Mouse (Mus musculus) stomach, embryonic 15.5 days (tissue): ENCODE data around the gene Spata5. TPM values are rescaled to one million over a fixed set of nuclear protein-coding genes. Genes with fewer than 3 reads are reported as not detected.

ENCODE experiments used
- ATAC-seq: fragments of 200-750 bp; cut with Nextera tagmentation; 2 replicates; pipeline ENCODE4 v1.8.0; 2017; ENCODE audit warnings: low read depth, moderate number of reproducible peaks, moderate TSS enrichment; ENCODE audit not compliant: insufficient read depth, low FRiP score
- H3K27ac ChIP-seq: fragments of 300-500 bp; sonication (generic); 2 replicates; pipeline ENCODE4 v1.5.1; 2015; ENCODE audit warnings: mild to moderate bottlenecking, inconsistent platforms
- H3K27me3 ChIP-seq: fragments of 300-500 bp; sonication (generic); replicated peaks from 2 replicates; pipeline ENCODE4 v1.6.1; 2015; ENCODE audit warnings: inconsistent platforms
- H3K36me3 ChIP-seq: fragments of 300-500 bp; sonication (generic); 2 replicates; pipeline ENCODE4 v1.6.1; 2015; ENCODE audit warnings: inconsistent platforms
- H3K4me1 ChIP-seq: fragments of 300-500 bp; sonication (generic); 2 replicates; pipeline ENCODE4 v1.6.1; 2015; ENCODE audit warnings: inconsistent platforms
- H3K4me2 ChIP-seq: fragments of 300-500 bp; sonication (generic); 2 replicates; pipeline ENCODE4 v1.6.1; 2015; ENCODE audit warnings: mild to moderate bottlenecking, inconsistent platforms
- H3K4me3 ChIP-seq: fragments of 300-500 bp; sonication (generic); replicated peaks from 2 replicates; pipeline ENCODE4 v1.5.1; 2015; ENCODE audit warnings: inconsistent platforms
- H3K9ac ChIP-seq: fragments of 300-500 bp; sonication (generic); 2 replicates; pipeline ENCODE4 v1.6.1; 2015; ENCODE audit warnings: inconsistent platforms
- H3K9me3 ChIP-seq: fragments of 300-500 bp; sonication (generic); 2 replicates; pipeline ENCODE4 v1.6.1; 2016; ENCODE audit warnings: inconsistent platforms
- WGBS: fragments of 180-500 bp; shearing (Covaris S2); methylation state at CpG from one replicate; pipeline ENCODE4 v1.1.7; 2015; 5-methylcytosine and 5-hydroxymethylcytosine counted together
- polyA plus RNA-seq: library from polyadenylated mRNA; unstranded; fragments of >200 nt; fragmentation: Nextera tagmentation; extraction: Ambion mirVana; gene quantifications from 2 replicates; pipeline ENCODE4 v1.2.1, GENCODE M21; 2015

Gene Spata5
- 28.7 and 29.0 TPM in 2 replicates for polyA plus RNA-seq

DNA sequence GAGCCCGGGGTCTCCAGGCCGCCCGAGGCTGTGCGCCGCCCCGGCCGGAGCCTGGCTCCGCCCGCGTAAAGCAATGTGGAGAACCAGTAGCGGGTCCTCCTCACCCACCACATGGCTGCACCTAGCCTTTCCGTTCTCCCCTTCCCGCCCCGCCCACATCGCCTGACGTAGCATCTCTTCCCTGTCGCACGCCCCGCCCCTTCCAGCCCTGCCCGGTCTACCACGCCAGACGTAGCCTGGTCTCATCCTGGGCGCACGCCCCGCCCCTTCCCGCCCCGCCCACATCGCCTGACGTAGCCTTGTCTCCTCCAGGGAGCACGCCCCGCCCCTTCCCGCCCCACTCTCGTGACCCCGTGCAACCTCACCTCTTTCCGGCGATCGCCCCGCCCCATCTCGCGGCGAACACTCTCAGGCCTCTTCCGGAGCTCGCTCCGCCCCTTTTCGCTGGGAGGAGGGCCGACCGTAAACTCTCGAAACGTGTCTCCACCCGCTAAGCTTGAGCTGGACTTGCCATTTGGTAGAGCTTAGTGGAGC lies at the start of gene Spata5:
Gene Spata5 (plus strand): TSS at position 439 of the 534 bp plus-strand sequence.
- Histone ChIP-seq H3K27me3 (no peaks in the 10 kb centered on the region), H3K36me3 (no peaks in the 10 kb centered on the region), H3K27ac (peak within 1 kb of the TSS; percentile 95), H3K9me3 (no peaks in the 10 kb centered on the region), H3K4me3 (peak within 1 kb of the TSS; percentile 90), H3K4me2 (peak within 1 kb of the TSS; percentile 78), H3K4me1 (peaks cover 7% of the 10 kb centered on the region; the same call in 1 of the 2 replicates), H3K9ac (peak within 1 kb of the TSS; percentile 66)
- 1% methylated on average over 46 of the region's 50 CpGs for WGBS
- ATAC-seq, result peak; percentile 96

DNA sequence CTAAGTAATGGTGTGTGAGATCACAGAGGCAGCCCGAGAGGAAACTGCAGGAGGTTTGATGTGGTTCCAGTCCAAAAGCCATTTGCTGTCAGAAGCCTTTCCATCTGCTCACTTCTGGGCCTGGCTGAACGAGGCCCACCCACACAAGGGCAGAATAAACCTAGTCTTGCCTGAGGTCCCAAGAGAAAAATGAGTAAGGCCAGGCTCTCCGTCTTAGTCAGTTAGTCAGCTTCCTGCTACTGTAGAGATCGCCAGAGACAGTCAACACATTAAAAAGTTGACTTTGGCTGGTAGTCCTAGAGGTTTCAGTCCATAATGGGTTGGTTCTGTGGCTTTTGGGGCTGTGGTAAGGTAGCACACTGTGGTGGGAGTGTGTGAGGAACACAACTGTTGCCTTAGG lies 49.3 kb upstream of the Spata5 start:
- no peak overlapping the region for H3K27ac ChIP-seq
- H3K4me2 ChIP-seq, result no peak overlapping the region
- no peaks in the 10 kb centered on the region for H3K36me3 ChIP-seq
- H3K27me3 ChIP-seq, result no peaks in the 10 kb centered on the region
- ATAC-seq, result no peak
- no peaks in the 10 kb centered on the region for H3K9me3 ChIP-seq
- no peak overlapping the region for H3K4me3 ChIP-seq
- H3K4me1 ChIP-seq, result no peaks in the 10 kb centered on the region; the same call in 1 of the 2 replicates
- no peak overlapping the region for H3K9ac ChIP-seq
- 59% methylated on average over 4 of the region's 4 CpGs for WGBS

DNA sequence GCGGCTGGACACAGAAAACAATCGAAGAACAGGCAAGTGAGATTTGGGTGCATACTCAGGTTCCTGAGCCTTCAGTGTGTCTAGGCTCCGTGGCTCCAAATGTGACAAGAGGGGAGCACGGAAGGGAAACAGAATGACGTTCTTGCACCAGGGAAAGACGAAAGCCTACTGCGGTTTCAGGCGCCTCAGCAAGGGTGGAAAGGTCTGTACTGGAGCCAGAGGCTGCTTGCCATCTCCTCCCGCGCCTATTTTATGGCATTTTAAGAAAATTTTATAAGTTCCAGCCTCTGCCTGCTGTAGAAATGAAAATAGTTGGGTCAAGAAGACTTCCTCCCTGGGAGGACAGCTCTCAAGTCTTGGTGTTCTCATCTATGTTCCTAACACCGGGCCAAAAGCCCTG lies 46.0 kb upstream of the Spata5 start:
- H3K9me3 ChIP-seq, result no peaks in the 10 kb centered on the region
- WGBS, result 82% methylated on average over 11 of the region's 11 CpGs
- no peak overlapping the region for H3K4me3 ChIP-seq
- no peak overlapping the region for H3K4me2 ChIP-seq
- no peak for ATAC-seq
- no peaks in the 10 kb centered on the region for H3K4me1 ChIP-seq
- H3K27me3 ChIP-seq, result no peaks in the 10 kb centered on the region
- H3K9ac ChIP-seq, result no peak overlapping the region
- no peak overlapping the region for H3K27ac ChIP-seq
- H3K36me3 ChIP-seq, result no peaks in the 10 kb centered on the region

DNA sequence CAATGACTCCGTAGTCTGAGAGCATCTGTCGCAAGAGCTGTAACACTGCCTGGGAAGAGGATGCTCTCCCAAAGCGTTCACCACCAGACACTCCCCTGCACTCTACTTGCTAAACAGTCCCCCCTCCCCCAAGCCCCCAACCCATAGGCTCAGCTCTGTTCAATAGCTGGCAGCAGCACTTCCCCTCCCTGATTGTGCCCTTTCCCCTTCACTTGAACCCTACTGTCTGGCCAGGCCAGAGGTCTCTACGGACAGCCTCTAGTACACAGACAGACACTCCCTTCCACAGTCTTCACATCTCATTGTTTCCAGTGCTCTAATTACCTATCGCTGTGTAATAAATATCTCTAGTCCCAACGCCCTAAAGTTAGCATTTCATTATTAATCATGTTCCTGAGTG lies 41.8 kb upstream of the Spata5 start:
- Histone ChIP-seq H3K27me3 (no peaks in the 10 kb centered on the region), H3K9ac (no peak overlapping the region), H3K4me2 (no peak overlapping the region), H3K4me1 (0 out of 2 replicates have a peak, but pooled peaks cover 5% of the 10 kb centered on the region), H3K9me3 (no peaks in the 10 kb centered on the region), H3K36me3 (no peaks in the 10 kb centered on the region), H3K4me3 (no peak overlapping the region), H3K27ac (no peak overlapping the region)
- no peak for ATAC-seq
- WGBS, result 63% methylated on average over 6 of the region's 6 CpGs

DNA sequence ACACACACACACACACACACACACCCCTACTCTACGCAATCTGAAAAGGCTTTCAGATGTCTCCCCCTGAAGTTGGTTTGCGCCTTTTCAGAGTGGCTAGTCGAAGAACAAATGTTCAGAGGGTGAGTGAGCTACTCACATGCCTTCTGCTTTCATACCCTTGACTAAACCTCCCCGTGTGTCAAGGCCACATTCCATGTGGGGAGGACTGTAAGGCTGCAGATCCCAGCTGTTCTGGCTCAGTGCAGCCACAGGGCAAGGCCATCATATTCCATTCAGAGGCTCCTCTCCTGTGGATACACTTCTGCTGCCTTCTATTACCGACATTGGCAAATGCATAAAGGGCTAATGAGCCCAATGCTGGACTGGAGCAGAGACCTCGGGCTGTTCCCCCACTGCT lies 41.3 kb upstream of the Spata5 start:
- Histone ChIP-seq H3K4me1 (0 out of 2 replicates have a peak, but pooled peaks cover 5% of the 10 kb centered on the region), H3K27ac (peak overlapping the region; percentile 7; the same call in 1 of the 2 replicates), H3K4me3 (no peak overlapping the region), H3K27me3 (no peaks in the 10 kb centered on the region), H3K9ac (no peak overlapping the region), H3K36me3 (no peaks in the 10 kb centered on the region), H3K4me2 (no peak overlapping the region), H3K9me3 (no peaks in the 10 kb centered on the region)
- WGBS, result 63% methylated on average over 6 of the region's 6 CpGs
- no peak for ATAC-seq

DNA sequence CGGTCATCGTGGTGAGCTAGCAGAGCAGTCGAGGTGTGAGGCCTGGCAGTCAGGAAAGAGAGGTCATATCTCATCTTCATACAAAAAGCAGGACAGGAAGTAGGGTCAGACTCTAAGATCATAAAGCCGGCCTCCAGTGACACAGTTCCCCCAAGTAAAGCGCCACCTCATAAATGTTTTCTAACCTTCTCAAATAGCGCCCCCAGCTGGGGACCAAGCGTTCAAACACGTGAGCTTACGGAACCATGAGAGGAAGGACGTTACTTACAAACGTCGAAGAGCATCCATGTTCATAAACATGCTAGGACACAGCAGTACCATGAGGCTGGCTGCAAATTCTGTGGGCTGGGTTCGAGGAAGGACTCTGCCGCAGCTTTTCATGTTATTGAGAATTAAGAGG lies 40.5 kb upstream of the Spata5 start:
- 0 out of 2 replicates have a peak, but pooled peaks cover 5% of the 10 kb centered on the region for H3K4me1 ChIP-seq
- ATAC-seq, result no peak
- H3K4me2 ChIP-seq, result no peak overlapping the region
- no peak overlapping the region for H3K9ac ChIP-seq
- H3K27ac ChIP-seq, result no peak overlapping the region; the same call in 1 of the 2 replicates
- WGBS, result 80% methylated on average over 14 of the region's 14 CpGs
- no peaks in the 10 kb centered on the region for H3K36me3 ChIP-seq
- H3K4me3 ChIP-seq, result no peak overlapping the region
- no peaks in the 10 kb centered on the region for H3K9me3 ChIP-seq
- no peaks in the 10 kb centered on the region for H3K27me3 ChIP-seq

DNA sequence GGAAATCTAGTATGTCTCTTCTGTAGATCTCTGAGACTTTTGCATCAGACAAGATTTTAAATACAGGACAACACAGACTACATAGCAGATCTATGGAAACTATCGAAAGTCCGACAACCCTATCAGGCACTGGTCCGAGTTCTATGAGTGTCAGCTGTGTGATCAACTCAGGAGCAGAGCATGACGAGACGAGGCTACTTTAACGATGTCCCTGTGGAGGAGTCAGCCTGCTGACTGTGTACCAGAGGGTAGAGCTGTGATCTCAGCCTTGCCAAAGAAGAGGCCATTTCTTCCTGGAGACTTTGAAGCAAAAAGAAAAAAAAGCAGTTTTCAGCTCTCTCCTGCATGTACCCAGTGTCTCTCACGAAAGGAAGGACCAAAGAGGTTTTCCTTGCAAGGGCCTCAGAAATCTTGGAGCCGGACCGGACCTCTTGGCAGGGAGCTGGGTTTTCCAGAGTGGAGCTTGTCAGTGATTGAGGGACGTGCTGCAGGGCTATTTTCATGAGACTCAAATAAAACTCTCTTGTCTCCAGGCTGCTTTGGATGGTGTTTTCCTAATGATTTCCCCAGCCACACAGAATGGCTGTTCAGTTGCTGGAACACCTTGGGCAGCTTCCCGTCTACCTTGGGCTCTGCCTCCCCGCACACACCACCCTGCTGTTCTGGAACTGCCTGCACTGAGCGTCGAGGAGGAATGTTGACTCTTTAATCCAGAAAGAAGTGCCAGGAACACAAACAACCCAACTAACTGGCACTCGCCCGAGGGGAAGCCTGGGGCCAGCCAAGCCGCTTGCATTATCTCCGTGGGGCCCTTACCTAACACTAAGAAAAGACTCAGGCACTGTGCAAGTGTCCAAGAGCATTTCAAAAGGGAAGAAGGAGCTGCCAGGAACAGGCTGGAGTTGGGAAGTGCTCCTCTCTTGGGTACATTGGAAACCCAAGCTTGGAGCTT lies 39.5 kb upstream of the Spata5 start:
- no peak overlapping the region for H3K4me2 ChIP-seq
- 0 out of 2 replicates have a peak, but pooled peaks cover 5% of the 10 kb centered on the region for H3K4me1 ChIP-seq
- no peaks in the 10 kb centered on the region for H3K9me3 ChIP-seq
- peak overlapping the region; percentile 57; the same call in 1 of the 2 replicates for H3K27ac ChIP-seq
- no peaks in the 10 kb centered on the region for H3K27me3 ChIP-seq
- no peak overlapping the region for H3K9ac ChIP-seq
- no peak for ATAC-seq
- no peak overlapping the region for H3K4me3 ChIP-seq
- WGBS, result 62% methylated on average over 18 of the region's 18 CpGs
- no peaks in the 10 kb centered on the region for H3K36me3 ChIP-seq

DNA sequence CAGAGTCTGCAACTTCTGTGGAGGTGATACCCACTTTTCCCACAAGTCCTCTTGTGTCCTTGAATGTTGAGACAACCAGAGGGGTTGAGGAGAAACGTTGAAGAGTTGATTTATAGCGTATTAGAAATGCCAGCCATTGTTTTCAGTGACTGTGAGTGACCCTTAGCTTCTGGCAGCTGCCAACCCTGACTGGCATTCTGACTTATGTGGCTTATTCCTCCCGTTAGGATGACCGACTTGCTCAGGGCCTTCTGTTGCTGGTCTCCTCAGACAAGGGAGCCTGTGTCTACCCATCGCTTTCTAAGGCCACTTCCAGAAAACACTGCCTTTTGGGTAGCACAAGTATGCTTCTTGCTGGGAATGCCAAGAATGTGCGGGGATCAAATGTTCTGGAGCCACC lies 38.2 kb upstream of the Spata5 start:
- WGBS, result 67% methylated on average over 6 of the region's 6 CpGs
- no peaks in the 10 kb centered on the region for H3K27me3 ChIP-seq
- H3K9me3 ChIP-seq, result no peaks in the 10 kb centered on the region
- H3K4me2 ChIP-seq, result no peak overlapping the region
- ATAC-seq, result no peak
- H3K4me3 ChIP-seq, result no peak overlapping the region
- H3K9ac ChIP-seq, result no peak overlapping the region
- no peak overlapping the region for H3K27ac ChIP-seq
- no peaks in the 10 kb centered on the region for H3K36me3 ChIP-seq
- H3K4me1 ChIP-seq, result 0 out of 2 replicates have a peak, but pooled peaks cover 5% of the 10 kb centered on the region

DNA sequence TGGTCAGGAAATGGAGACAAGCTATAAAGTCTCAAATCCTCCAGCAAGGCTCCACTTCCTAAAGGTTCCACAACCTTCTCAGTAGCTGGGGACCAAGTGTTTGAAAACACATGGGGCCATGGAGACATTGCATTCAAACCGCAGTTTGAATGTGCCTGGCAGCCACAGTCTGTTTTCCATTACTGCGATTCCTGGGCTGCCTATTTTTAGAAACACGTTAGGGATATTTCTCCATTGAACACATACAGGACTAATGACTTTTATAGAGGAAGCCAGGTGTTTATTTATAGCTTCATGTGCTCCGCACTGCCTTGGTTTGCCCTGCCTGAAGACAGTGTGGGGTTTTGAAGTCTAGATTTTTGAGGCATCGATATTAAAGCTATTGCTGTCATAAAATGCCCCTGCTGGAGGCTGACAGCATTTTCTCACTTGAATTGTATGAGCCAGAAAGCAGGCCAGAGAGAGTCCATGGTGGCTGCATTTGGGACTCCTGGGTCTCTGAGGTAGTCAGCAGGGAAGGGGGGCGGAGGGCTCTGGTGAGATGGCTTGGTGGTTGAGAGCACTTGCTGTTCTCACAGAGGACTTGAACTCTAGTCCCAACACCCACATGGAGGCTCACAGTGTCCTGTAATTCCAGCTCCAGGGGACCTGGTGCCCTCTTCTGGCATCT lies 36.5 kb upstream of the Spata5 start:
- no peaks in the 10 kb centered on the region for H3K36me3 ChIP-seq
- H3K4me3 ChIP-seq, result no peak overlapping the region
- no peak for ATAC-seq
- H3K9me3 ChIP-seq, result no peaks in the 10 kb centered on the region
- WGBS, result 62% methylated on average over 6 of the region's 6 CpGs
- H3K4me1 ChIP-seq, result 0 out of 2 replicates have a peak, but pooled peaks cover 5% of the 10 kb centered on the region
- H3K4me2 ChIP-seq, result no peak overlapping the region
- no peak overlapping the region for H3K27ac ChIP-seq
- no peak overlapping the region for H3K9ac ChIP-seq
- no peaks in the 10 kb centered on the region for H3K27me3 ChIP-seq

DNA sequence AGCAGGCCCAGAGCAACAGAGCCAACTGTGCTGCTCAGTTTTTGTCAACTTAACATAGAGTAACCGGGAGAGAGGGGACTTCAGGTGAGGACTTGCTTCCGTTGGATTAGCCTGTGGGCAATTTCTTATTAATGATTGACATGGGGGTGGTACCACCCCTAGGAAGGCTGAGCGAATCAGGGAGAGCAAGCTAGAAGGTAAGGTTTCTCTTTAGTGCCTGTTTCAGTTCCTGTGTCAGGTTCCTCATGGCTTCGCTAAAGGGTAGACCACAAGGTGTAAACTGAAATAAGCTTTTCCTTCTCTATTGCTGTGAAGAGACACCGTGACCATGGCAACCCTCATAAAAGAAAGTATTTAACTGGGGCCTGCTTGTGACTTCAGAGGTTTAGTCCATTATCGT lies 32.4 kb upstream of the Spata5 start:
- H3K9me3 ChIP-seq, result no peaks in the 10 kb centered on the region
- H3K4me3 ChIP-seq, result no peak overlapping the region
- no peaks in the 10 kb centered on the region for H3K36me3 ChIP-seq
- H3K27ac ChIP-seq, result no peak overlapping the region
- no peak overlapping the region for H3K9ac ChIP-seq
- H3K4me2 ChIP-seq, result no peak overlapping the region
- no peak for ATAC-seq
- no peaks in the 10 kb centered on the region for H3K4me1 ChIP-seq
- WGBS, result 88% methylated on average over 6 of the region's 6 CpGs
- no peaks in the 10 kb centered on the region for H3K27me3 ChIP-seq

DNA sequence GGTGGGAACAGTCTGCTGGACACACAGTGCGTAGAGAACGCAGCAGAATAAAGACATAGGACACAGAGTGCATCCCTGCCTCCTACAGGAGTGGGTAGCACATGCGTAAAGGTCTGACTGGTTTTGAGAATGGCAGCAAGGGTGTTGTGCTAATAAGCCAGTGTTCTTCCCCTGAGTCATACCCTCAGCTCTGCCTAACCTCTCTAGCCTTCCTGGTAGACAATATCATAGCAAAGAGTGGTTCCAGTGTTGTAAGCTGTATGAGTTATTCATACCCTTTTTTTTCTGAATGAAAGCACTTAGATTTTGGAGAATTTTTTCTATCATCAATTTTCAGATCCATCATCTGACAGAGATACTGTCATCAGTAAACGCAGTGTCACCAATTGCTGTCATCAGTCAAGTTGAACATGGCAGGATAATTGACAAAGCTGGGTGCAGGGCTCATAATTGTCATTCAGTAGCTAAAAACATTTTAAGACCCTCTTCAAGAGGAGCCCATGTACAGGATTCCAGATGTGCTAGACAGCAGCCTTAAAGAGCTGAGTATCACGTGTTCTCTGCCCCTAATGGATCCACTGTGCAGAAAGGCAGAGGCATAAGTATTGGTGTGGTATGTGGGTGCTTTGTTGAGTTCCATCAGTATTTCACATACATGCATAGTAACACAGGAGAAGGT lies 22.6 kb upstream of the Spata5 start:
- 0 out of 2 replicates have a peak, but pooled peaks cover under 1% of the 10 kb centered on the region for H3K4me1 ChIP-seq
- 86% methylated on average over 5 of the region's 5 CpGs for WGBS
- ATAC-seq, result no peak

More for the DNA sequence above, 22.6 kb upstream of the Spata5 start:
- Histone ChIP-seq H3K27ac (no peak overlapping the region), H3K4me3 (no peak overlapping the region), H3K9ac (no peak overlapping the region), H3K4me2 (no peak overlapping the region), H3K36me3 (no peaks in the 10 kb centered on the region), H3K9me3 (no peaks in the 10 kb centered on the region), H3K27me3 (no peaks in the 10 kb centered on the region)
